Mouse (Mus musculus): ENCODE results near the gene Rptor. TPM values are rescaled to one million over a fixed set of nuclear protein-coding genes. Genes with fewer than 3 reads are reported as not detected.
A peak's percentile ranks its signal among the peaks of the same experiment; 100 is the strongest.

Rptor gene
- total RNA-seq, 1 experiment from 2014 or later: 15.3 TPM

- ATAC-seq (replicated peaks; ENCODE audit: insufficient number of reproducible peaks, low FRiP score, low TSS enrichment, poor library complexity, severe bottlenecking): no peak
Observed at GRCm38 (mm10) chr11:119600286-119600685, 2.4 kb upstream of the Rptor start.

DNA sequence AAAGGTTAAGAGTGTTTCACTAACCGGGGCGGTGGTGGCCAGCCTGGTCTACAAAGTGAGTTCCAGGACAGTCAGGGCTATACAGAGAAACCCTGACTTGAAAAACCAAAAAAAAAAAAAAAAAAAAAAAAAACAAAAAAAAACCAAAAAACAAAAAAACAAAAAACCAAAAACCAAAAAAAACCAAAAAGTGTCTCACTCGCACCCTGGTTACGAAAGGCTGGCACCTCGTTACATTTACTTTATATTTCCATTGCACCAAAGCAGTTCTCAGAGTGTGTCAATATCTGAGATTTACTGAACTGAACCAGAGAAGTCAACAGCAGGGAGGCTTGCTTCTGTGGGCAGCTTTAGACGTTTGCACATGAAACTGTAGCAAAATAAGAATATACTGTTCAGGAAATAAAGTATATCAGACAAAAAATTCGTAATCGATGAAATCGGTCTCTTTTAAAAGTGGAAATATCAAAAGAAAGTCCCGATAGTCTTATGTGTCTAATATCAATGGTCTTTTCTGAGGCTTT, 466 bp upstream of the Rptor start:
- no peak for ATAC-seq (replicated peaks; ENCODE audit: insufficient number of reproducible peaks, low FRiP score, low TSS enrichment, poor library complexity, severe bottlenecking)

- ATAC-seq (replicated peaks; ENCODE audit: insufficient number of reproducible peaks, low FRiP score, low TSS enrichment, poor library complexity, severe bottlenecking): no peak
Observed at GRCm38 (mm10) chr11:119603527-119603905, 811 bp downstream of the Rptor start.

DNA sequence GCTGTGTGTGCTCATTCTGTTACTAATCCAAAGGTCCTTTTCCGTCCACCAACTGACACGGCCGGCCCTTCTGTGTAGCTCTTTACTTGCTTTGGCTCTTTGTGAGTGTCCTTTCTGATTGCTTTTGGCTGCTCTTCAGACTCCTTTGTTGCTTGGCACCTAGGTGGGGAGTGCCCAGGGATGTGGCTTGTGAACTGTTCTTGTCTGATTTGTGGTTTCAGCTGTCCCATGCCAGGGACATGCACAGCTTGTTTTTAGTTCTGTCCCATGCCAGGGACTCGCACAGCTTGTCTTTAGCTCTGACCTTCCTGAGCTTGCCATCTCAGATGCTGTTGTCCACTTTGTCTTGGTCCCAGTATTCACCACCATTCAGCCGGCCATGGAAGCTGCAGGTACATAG, 4.8 kb downstream of the Rptor start:
- ATAC-seq (replicated peaks; ENCODE audit: insufficient number of reproducible peaks, low FRiP score, low TSS enrichment, poor library complexity, severe bottlenecking): no peak

DNA sequence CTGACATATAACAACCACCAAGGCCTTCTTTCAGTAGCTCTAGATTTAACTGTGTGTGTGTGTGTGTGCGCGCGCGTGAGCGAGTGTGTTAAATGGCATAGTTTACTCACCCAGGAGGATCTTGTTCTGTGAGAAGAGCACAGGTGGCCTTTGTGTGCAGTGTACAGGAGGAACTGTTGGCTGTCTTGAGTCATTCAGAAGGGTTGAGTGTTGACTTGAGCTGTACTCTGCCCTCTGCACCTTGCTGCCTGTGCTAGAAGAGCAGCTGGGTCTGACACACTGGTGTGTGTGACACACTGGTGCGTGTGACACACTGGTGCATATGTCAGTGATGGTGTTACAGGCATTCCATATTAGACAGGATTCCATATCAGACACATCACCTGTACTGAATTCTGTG, 8.8 kb downstream of the Rptor start:
- no peak for ATAC-seq (replicated peaks; ENCODE audit: insufficient number of reproducible peaks, low FRiP score, low TSS enrichment, poor library complexity, severe bottlenecking)

GRCm38 (mm10) chr11:119612179-119612578, 9.5 kb downstream of the Rptor start:
- ATAC-seq (replicated peaks; ENCODE audit: insufficient number of reproducible peaks, low FRiP score, low TSS enrichment, poor library complexity, severe bottlenecking): no peak

- ATAC-seq (replicated peaks; ENCODE audit: insufficient number of reproducible peaks, low FRiP score, low TSS enrichment, poor library complexity, severe bottlenecking): peak; percentile 59; the same call in 1 of the 2 replicates
Observed at GRCm38 (mm10) chr11:119615087-119615486, 12.4 kb downstream of the Rptor start.

- ATAC-seq (replicated peaks; ENCODE audit: insufficient number of reproducible peaks, low FRiP score, low TSS enrichment, poor library complexity, severe bottlenecking): no peak
Observed at GRCm38 (mm10) chr11:119618763-119619162, 16.1 kb downstream of the Rptor start.

DNA sequence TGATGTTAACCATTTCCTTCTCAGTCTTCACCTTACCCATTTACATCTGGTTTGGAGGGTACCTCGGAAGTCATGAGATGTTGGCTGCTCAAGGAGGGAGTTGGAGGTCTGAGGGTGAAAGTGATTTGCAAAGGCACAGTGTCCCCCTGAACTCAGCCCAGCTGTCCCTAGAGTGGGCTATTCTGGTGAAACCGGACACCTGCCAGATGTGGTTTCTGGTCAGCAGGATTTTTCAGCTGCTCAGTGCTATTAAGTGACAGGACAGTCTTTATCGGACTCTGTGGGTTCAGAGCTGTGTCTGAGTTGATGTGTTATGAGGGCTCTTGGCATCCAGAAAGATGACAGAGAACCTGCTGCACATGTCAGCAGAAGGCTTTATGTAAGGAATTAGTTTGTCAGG, 18.6 kb downstream of the Rptor start:
- no peak for ATAC-seq (replicated peaks; ENCODE audit: insufficient number of reproducible peaks, low FRiP score, low TSS enrichment, poor library complexity, severe bottlenecking)

DNA sequence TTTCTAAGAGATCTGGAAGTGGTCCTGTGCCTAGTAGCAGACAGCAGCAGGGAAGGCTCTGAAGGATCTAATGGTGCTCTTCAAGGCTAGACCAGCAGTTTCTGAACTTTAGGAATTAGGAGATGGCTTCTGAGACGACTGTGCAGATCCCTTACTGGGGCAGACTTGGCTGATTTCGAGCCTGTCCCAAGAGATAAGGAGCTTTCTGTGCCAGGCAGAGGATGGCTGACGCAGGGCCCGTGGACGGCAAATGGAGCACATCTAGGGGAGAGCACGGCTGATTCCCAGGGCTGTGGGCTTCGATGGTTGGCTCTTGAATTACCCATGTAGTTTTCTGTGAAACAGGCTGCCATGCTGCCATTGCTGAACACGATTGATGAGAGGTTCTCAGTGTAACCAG, 21.1 kb downstream of the Rptor start:
- ATAC-seq (replicated peaks; ENCODE audit: insufficient number of reproducible peaks, low FRiP score, low TSS enrichment, poor library complexity, severe bottlenecking): no peak

DNA sequence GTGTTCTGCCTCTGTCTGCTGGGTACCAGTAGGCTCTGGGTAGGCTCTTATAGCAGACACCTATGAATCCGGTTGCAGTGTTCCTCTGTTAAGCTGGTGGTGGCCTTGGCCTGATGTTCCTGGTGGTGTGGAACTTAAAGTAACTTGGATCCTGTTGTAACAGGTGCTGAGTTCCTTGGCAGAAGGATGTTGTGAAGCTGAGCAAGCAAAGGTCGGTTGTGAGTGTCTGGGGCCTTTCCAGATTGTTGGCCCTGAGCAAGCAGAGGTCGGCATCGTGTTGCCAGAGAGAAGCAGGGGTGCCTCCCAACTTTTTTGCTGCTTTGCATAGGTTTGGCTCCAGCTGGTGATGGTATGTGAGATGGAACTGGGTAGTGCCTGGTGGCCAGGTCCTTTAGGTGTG, 21.7 kb downstream of the Rptor start:
- no peak for ATAC-seq (replicated peaks; ENCODE audit: insufficient number of reproducible peaks, low FRiP score, low TSS enrichment, poor library complexity, severe bottlenecking)

- ATAC-seq (replicated peaks; ENCODE audit: insufficient number of reproducible peaks, low FRiP score, low TSS enrichment, poor library complexity, severe bottlenecking): no peak
Observed at GRCm38 (mm10) chr11:119624955-119625354, 22.2 kb downstream of the Rptor start.

DNA sequence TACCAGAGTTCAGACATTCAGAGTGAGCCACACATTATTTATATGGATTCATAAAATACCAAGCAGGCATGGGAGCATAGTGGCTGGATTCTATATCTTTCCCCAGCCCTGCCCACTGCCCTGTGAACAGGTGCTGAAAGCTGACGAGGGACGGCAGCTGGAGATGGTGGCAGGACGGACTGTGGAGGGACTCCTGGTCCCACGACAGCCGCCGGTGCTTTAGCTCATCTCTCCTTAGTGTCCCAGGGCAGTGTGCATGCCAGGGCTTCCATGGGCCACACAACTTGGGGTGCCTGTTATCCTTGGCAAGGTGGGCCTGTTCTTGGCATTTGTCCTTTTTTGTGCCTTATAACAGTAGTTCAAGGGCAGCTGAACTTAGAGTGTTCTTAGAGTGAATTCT, 22.8 kb downstream of the Rptor start:
- ATAC-seq (replicated peaks; ENCODE audit: insufficient number of reproducible peaks, low FRiP score, low TSS enrichment, poor library complexity, severe bottlenecking): no peak

DNA sequence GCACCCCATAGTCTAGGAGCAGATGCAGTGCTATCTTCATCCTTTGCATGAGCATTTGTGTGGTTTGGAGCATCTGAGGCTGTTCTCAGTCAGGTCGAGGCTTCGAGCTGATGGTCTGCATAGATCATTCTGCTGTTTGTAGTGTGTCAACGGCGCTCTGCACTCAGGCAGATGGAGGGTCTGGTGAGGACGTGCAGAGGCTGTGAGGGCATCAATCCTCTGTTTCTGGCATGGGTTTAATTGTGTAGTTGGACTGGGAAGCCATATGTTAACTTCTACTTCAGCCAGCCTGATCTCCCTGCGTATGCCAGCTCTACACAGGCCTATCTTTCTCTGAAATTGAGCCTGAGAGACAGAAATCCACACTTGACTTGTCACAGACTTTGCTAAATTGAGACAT, 23.2 kb downstream of the Rptor start:
- ATAC-seq (replicated peaks; ENCODE audit: insufficient number of reproducible peaks, low FRiP score, low TSS enrichment, poor library complexity, severe bottlenecking): no peak

DNA sequence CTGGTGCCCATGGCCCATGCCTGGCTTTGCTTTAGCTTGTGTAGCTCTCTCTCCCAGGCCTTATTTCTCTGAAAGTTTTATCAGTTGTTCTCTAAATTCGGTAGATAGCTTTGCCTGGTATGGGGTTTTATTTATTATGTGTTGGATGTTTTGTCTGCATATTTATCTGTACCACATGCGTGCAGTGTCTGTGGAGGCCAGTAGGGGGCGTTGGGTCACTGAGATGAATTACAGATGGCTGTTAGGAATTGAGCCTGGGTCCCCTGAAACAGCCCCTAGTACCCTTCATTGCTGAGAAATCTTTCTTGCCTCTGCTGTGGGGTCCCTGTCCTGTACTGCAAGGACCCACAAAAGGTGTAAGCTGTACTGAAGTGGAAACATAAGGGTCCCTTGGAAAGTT, 24.5 kb downstream of the Rptor start:
- ATAC-seq (replicated peaks; ENCODE audit: insufficient number of reproducible peaks, low FRiP score, low TSS enrichment, poor library complexity, severe bottlenecking): no peak

DNA sequence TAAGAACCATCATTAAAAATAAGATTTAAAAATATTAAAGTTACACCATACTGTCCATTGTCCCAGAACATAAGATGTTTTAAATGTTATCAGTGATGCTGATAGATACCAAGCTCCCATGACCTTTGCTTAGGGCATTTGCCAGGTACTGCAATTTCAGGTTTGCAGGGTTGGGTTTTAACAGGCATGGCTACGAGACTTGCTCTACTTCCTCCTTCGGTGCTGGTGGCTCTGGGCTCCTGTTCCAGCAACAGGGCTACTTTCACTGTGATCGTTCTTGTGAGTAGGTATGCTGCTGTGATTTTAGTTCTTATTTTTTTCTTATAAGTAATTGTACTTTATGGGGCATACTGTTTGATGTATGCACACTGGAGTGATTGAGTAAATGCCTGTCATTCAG, 26.4 kb downstream of the Rptor start:
- ATAC-seq (replicated peaks; ENCODE audit: insufficient number of reproducible peaks, low FRiP score, low TSS enrichment, poor library complexity, severe bottlenecking): no peak

- no peak for ATAC-seq (replicated peaks; ENCODE audit: insufficient number of reproducible peaks, low FRiP score, low TSS enrichment, poor library complexity, severe bottlenecking)
Observed at GRCm38 (mm10) chr11:119630329-119630728, 27.6 kb downstream of the Rptor start.

- no peak for ATAC-seq (replicated peaks; ENCODE audit: insufficient number of reproducible peaks, low FRiP score, low TSS enrichment, poor library complexity, severe bottlenecking)
Observed at GRCm38 (mm10) chr11:119631222-119631870, 28.6 kb downstream of the Rptor start.

DNA sequence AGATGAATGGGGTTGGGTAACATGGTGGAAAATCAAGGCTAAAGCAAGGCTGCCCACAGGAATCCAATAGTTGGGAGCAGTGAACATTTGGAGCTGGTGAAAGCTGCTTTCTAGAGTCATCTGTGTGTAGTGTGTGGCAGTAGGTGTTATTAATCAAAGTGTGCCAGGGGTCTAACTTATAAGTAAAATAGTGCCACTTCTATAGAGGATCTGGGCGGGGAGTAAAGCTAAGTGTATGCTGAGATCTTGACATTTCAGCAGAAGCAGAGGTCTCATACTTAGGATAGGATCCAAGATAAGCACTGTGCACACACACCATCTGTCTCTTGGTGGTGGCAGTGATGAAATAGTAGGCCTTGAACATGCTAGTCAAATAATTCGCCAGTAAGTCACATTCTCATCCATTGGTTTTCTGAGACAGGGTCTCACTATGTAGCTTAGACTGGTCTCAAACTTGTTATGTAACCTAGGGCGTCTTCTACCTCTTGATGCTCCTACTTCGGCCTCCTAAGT, 33.7 kb downstream of the Rptor start:
- no peak for ATAC-seq (replicated peaks; ENCODE audit: insufficient number of reproducible peaks, low FRiP score, low TSS enrichment, poor library complexity, severe bottlenecking)

DNA sequence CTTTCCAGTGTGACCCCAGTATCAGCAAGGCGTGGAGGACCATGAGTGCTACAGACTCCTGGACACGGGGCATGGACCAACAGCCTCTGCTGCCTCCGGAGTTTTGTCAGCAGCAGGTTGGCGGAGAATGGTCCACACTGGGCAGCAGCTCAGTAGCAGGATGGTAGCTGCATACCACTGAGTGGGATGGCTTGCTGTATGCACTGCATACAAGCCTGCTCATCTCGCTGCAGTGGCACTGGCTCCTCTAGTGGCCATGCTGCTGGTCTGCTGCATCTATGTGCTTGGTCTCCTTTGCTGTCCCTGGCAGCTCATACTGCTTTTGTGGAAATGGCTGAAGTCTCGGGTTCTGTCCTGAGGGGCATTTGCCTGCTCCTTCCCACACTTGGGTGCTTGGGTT, 34.8 kb downstream of the Rptor start:
- ATAC-seq (replicated peaks; ENCODE audit: insufficient number of reproducible peaks, low FRiP score, low TSS enrichment, poor library complexity, severe bottlenecking): 0 out of 2 replicates have a peak, but pooled peaks have one; percentile 27

GRCm38 (mm10) chr11:119640491-119640890, 37.8 kb downstream of the Rptor start:
- ATAC-seq (replicated peaks; ENCODE audit: insufficient number of reproducible peaks, low FRiP score, low TSS enrichment, poor library complexity, severe bottlenecking): no peak
